Mouse (Mus musculus) limb, embryonic 15.5 days (tissue): ENCODE measurements around the gene Tm7sf3. TPM values are rescaled to one million over a fixed set of nuclear protein-coding genes. Genes with fewer than 3 reads are reported as not detected.

Experiments
- ATAC-seq: fragments of 200-750 bp; cut with Nextera tagmentation; 2 replicates; pipeline ENCODE4 v1.8.0; 2017; ENCODE audit warnings: low read depth, moderate TSS enrichment; ENCODE audit not compliant: insufficient number of reproducible peaks, low FRiP score, low TSS enrichment
- H3K27ac ChIP-seq: fragments of 300-500 bp; sonication (generic); 2 replicates; pipeline ENCODE4 v1.5.1; 2015; ENCODE audit warnings: moderate library complexity, mild to moderate bottlenecking, inconsistent platforms
- H3K27me3 ChIP-seq: fragments of 300-500 bp; sonication (generic); 2 replicates; pipeline ENCODE4 v1.6.1; 2015; ENCODE audit warnings: inconsistent platforms
- H3K36me3 ChIP-seq: fragments of 300-500 bp; sonication (generic); 2 replicates; pipeline ENCODE4 v1.6.1; 2015; ENCODE audit warnings: inconsistent platforms
- H3K4me1 ChIP-seq: fragments of 300-500 bp; sonication (generic); 2 replicates; pipeline ENCODE4 v1.6.1; 2015; ENCODE audit warnings: inconsistent platforms
- H3K4me2 ChIP-seq: fragments of 300-500 bp; sonication (generic); 2 replicates; pipeline ENCODE4 v1.6.1; 2015; ENCODE audit warnings: mild to moderate bottlenecking, inconsistent platforms
- H3K4me3 ChIP-seq: fragments of 300-500 bp; sonication (generic); 2 replicates; pipeline ENCODE4 v1.5.1; 2015; ENCODE audit warnings: mild to moderate bottlenecking, inconsistent platforms
- H3K9ac ChIP-seq: fragments of 300-500 bp; sonication (generic); 2 replicates; pipeline ENCODE4 v1.6.1; 2015; ENCODE audit warnings: inconsistent platforms
- H3K9me3 ChIP-seq: fragments of 300-500 bp; sonication (generic); 2 replicates; pipeline ENCODE4 v1.6.1; 2016; ENCODE audit warnings: inconsistent platforms
- WGBS: fragments of 180-500 bp; shearing (Covaris S2); methylation state at CpG from one replicate; pipeline ENCODE4 v1.1.7; 2015; 5-methylcytosine and 5-hydroxymethylcytosine counted together
- polyA plus RNA-seq: library from polyadenylated mRNA; unstranded; fragments of >200 nt; fragmentation: Nextera tagmentation; extraction: Ambion mirVana; gene quantifications from 2 replicates; pipeline ENCODE4 v1.2.1, GENCODE M21; 2015

Gene Tm7sf3
- polyA plus RNA-seq, 1 experiment from 2014 or later: 48.2 TPM

DNA sequence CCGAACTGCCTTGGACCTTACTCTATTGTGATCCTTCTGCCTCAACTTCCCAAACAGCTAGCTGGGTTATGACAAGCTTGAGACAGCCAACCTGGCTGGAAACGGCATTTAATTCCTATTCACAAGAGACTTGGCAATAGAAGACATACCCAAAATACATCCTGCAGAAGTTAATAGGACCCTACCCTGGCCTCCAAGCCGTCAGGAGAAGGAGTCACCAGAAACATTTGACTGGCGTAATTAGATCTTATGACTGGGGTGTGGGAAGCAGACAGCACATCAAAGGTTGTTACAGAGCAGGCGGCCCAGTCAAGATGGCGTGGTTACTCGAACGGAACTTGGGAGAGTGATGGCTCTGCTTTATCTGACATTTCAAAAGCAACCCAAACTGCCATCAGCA is 10.8 kb downstream of the Tm7sf3 start:
- H3K4me2 ChIP-seq: no peak overlapping the region
- 46% methylated on average over 8 of the region's 8 CpGs for WGBS

GRCm38 (mm10) chr6:146630961-146631360 is 11.7 kb downstream of the Tm7sf3 start:
- 76% methylated on average over 4 of the region's 4 CpGs for WGBS
- Histone ChIP-seq H3K9ac (no peak overlapping the region), H3K9me3 (no peaks in the 10 kb centered on the region), H3K27me3 (no peaks in the 10 kb centered on the region), H3K4me2 (no peak overlapping the region), H3K4me3 (no peak overlapping the region), H3K4me1 (peaks cover 19% of the 10 kb centered on the region), H3K36me3 (no peaks in the 10 kb centered on the region), H3K27ac (no peak overlapping the region)
- no peak for ATAC-seq

More for the DNA sequence above, 10.8 kb downstream of the Tm7sf3 start:
- Histone ChIP-seq H3K4me1 (peaks cover 19% of the 10 kb centered on the region), H3K9ac (no peak overlapping the region), H3K36me3 (no peaks in the 10 kb centered on the region), H3K27ac (no peak overlapping the region), H3K4me3 (no peak overlapping the region), H3K27me3 (no peaks in the 10 kb centered on the region), H3K9me3 (no peaks in the 10 kb centered on the region)
- ATAC-seq: no peak

- Histone ChIP-seq H3K36me3 (no peaks in the 10 kb centered on the region), H3K9me3 (no peaks in the 10 kb centered on the region), H3K4me2 (no peak overlapping the region), H3K27ac (no peak overlapping the region), H3K9ac (no peak overlapping the region), H3K27me3 (no peaks in the 10 kb centered on the region), H3K4me1 (peaks cover 19% of the 10 kb centered on the region), H3K4me3 (no peak overlapping the region)
- 81% methylated on average over 9 of the region's 9 CpGs for WGBS
- ATAC-seq: no peak
These were observed 12.6 kb downstream of the Tm7sf3 start for GRCm38 (mm10) chr6:146629781-146630756.

GRCm38 (mm10) chr6:146628123-146628522 is 14.5 kb downstream of the Tm7sf3 start:
- WGBS: 84% methylated on average over 3 of the region's 3 CpGs
- Histone ChIP-seq H3K9ac (no peak overlapping the region), H3K4me3 (no peak overlapping the region), H3K27ac (no peak overlapping the region), H3K9me3 (no peaks in the 10 kb centered on the region), H3K4me1 (peaks cover 15% of the 10 kb centered on the region), H3K36me3 (peaks cover 13% of the 10 kb centered on the region), H3K4me2 (no peak overlapping the region), H3K27me3 (no peaks in the 10 kb centered on the region)
- ATAC-seq: no peak

DNA sequence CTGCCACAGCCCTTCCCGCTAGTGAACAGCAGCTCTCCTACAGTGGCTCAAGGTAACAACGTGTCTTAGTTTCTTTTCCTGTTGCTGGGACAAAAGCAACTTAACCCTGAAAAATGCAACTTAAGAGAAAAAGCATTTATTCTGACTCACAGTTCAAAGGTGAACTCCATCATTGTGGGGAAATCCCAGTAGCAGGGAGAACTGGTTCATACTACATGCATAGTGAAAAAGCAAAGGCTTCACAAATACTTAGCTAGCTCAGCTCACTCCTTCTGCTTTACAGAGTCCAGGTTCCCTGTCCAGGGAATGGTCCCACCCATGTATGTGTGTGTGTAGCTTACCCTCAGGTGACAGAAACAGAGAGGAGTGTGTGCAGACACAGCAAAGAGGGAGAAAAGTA is 26.0 kb downstream of the Tm7sf3 start:
- Histone ChIP-seq H3K27ac (no peak overlapping the region), H3K4me1 (no peaks in the 10 kb centered on the region), H3K4me3 (no peak overlapping the region), H3K9ac (no peak overlapping the region), H3K9me3 (no peaks in the 10 kb centered on the region), H3K4me2 (no peak overlapping the region), H3K36me3 (peaks cover 86% of the 10 kb centered on the region), H3K27me3 (no peaks in the 10 kb centered on the region)
- 95% methylated on average over 2 of the region's 2 CpGs for WGBS
- ATAC-seq: no peak

- H3K9me3 ChIP-seq: no peaks in the 10 kb centered on the region
- ATAC-seq: no peak
- WGBS: 93% methylated on average over 8 of the region's 8 CpGs
These were observed 26.7 kb downstream of the Tm7sf3 start for GRCm38 (mm10) chr6:146615891-146616290.

DNA sequence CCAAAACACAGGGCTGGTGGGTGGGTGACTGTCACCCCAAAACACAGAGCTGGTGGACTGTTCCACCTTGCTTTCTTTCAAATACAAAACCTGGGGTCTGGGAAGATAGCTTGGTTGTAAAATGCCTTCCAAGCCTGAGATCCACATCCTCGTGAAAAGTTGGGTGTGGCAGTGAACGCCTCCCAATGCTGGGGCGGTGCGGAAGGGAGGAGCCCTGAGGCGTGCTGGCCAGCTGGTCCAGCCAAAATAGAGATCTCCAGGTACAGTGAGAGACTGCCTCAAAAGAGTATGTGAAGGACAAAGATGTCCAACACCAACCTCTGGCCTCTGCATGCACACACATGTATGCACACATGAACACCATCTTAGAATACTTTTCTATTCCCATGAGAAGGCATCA is 28.1 kb downstream of the Tm7sf3 start:
- H3K4me2 ChIP-seq: no peak overlapping the region
- no peaks in the 10 kb centered on the region for H3K27me3 ChIP-seq
- H3K9ac ChIP-seq: no peak overlapping the region
- peaks cover 83% of the 10 kb centered on the region for H3K36me3 ChIP-seq
- ATAC-seq: no peak
- no peak overlapping the region for H3K27ac ChIP-seq
- no peak overlapping the region for H3K4me3 ChIP-seq
- no peaks in the 10 kb centered on the region for H3K9me3 ChIP-seq
- no peaks in the 10 kb centered on the region for H3K4me1 ChIP-seq
- 87% methylated on average over 5 of the region's 5 CpGs for WGBS

More at GRCm38 (mm10) chr6:146615891-146616290, 26.7 kb downstream of the Tm7sf3 start:
- Histone ChIP-seq H3K4me1 (no peaks in the 10 kb centered on the region), H3K4me3 (no peak overlapping the region), H3K27me3 (no peaks in the 10 kb centered on the region), H3K4me2 (no peak overlapping the region), H3K9ac (no peak overlapping the region), H3K27ac (no peak overlapping the region), H3K36me3 (peaks cover 80% of the 10 kb centered on the region)

DNA sequence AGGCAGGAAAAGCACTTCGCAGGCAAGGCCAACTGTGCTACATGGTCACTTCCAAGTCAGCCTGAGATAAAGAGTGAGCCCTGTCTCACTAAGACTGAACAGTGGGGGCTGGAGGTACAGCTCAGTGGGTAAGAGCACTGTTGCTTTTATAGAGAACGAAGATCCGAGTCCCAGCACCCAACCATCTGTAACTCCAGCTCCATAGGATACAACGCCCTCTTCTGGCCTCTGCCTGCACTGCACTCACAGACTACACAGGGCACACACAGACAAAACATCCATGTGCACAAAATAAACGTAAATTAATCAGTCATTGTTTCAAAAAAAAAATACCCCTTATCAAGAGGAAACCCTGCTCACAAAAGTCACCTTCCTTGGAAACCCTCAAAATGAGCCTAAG is 28.7 kb downstream of the Tm7sf3 start:
- no peak overlapping the region for H3K9ac ChIP-seq
- H3K4me1 ChIP-seq: no peaks in the 10 kb centered on the region
- H3K4me2 ChIP-seq: no peak overlapping the region
- no peak overlapping the region for H3K4me3 ChIP-seq
- ATAC-seq: no peak
- peaks cover 85% of the 10 kb centered on the region for H3K36me3 ChIP-seq
- H3K9me3 ChIP-seq: no peaks in the 10 kb centered on the region
- H3K27ac ChIP-seq: no peak overlapping the region
- WGBS: 90% methylated on average over 5 of the region's 5 CpGs
- H3K27me3 ChIP-seq: no peaks in the 10 kb centered on the region

DNA sequence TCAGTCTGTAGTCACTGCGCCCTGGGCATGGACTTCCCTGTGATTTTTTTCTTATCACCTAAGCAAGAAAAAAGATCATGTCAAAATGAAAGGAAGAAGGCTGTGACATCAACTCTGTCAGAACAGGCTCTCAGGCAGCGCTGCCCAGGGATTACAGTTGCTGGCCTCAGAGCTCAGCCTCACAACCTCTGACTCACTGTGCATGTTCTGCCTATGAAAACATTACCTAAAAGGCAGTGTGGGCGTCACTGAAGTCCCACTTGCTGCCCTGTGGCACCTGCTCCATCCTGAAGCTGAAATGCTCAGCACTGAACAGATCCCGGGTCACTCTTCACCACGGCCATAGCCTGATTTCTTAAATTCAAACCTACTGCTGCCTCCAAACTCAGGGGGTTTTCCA is 29.9 kb downstream of the Tm7sf3 start:
- 87% methylated on average over 5 of the region's 5 CpGs for WGBS
- no peak overlapping the region for H3K9ac ChIP-seq
- no peak overlapping the region for H3K4me2 ChIP-seq
- H3K36me3 ChIP-seq: peaks cover 85% of the 10 kb centered on the region
- ATAC-seq: no peak
- H3K27ac ChIP-seq: no peak overlapping the region
- no peaks in the 10 kb centered on the region for H3K4me1 ChIP-seq
- no peak overlapping the region for H3K4me3 ChIP-seq
- H3K27me3 ChIP-seq: no peaks in the 10 kb centered on the region
- no peaks in the 10 kb centered on the region for H3K9me3 ChIP-seq

DNA sequence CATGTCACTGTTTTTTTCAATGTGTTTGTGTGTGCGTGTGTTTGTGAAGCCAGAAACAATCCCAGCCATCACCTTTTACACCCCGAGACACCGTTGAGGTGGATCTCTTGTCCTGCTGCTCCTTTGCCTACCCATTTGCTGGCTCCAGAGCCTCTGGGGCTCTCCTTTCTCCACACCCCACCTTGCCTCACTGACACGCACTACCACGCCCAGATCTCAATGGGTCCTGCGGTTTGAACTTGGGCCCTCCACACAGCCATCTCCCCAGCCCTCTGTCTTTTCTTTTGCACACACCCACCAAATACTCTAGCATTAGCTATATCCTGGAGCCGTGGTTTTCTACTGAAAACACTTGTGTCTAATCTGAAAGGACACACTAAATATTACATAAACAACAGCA is 30.7 kb downstream of the Tm7sf3 start:
- Histone ChIP-seq H3K9ac (no peak overlapping the region), H3K4me1 (no peaks in the 10 kb centered on the region), H3K4me3 (no peak overlapping the region), H3K27ac (no peak overlapping the region), H3K9me3 (no peaks in the 10 kb centered on the region), H3K36me3 (peaks cover 85% of the 10 kb centered on the region), H3K4me2 (no peak overlapping the region), H3K27me3 (no peaks in the 10 kb centered on the region)
- ATAC-seq: no peak
- WGBS: 92% methylated on average over 7 of the region's 7 CpGs

DNA sequence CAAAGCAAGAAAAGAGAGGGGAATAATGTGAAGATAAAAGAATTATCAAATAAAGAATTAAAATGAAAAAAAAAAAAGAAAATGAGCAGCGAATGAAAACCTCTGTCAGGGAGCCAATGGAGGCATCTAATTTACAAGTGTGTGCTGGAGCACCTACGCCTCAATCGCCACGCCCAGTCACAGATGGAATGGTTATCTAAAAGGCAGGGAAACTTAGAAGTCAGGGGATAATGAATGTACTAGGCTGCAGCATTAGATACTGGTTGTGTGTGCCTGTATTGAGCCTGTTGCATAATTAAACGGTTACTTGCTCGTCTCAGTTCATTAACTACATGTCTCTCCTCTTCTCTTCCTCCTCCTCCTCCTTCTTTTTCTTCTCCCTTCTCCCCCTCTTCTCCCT is 31.2 kb downstream of the Tm7sf3 start:
- no peak for ATAC-seq
- Histone ChIP-seq H3K27ac (no peak overlapping the region), H3K4me3 (no peak overlapping the region), H3K9me3 (no peaks in the 10 kb centered on the region), H3K4me2 (no peak overlapping the region), H3K9ac (no peak overlapping the region), H3K27me3 (no peaks in the 10 kb centered on the region), H3K36me3 (peaks cover 85% of the 10 kb centered on the region), H3K4me1 (no peaks in the 10 kb centered on the region)
- WGBS: 86% methylated on average over 6 of the region's 6 CpGs

DNA sequence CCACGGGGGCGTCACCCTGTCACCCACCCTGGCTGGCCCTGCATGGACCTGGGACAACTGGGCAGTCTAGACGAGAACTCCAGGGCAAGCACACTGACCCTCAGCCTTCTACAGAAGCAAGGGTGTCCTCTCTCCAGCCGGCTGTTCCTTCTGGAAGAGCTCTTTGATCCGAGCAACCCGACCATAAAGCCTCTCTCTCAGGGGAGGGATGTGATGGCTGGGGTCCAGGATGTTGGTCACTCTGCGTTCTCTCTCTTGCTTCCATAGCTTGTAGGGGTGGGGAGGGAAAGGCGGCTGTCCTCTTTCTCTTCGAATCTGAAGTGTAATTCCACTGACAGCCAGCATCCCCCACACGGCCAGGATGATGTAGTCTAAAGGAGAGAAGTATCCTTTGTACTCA is 39.0 kb downstream of the Tm7sf3 start:
- WGBS: 80% methylated on average over 10 of the region's 10 CpGs
- Histone ChIP-seq H3K36me3 (peaks cover 84% of the 10 kb centered on the region), H3K9me3 (no peaks in the 10 kb centered on the region), H3K4me2 (no peak overlapping the region), H3K27me3 (no peaks in the 10 kb centered on the region), H3K27ac (no peak overlapping the region), H3K4me1 (no peaks in the 10 kb centered on the region), H3K9ac (no peak overlapping the region), H3K4me3 (no peak overlapping the region)
- no peak for ATAC-seq
